Mouse (Mus musculus): ENCODE measurements around the gene Zfp217. TPM values are rescaled to one million over a fixed set of nuclear protein-coding genes. Genes with fewer than 3 reads are reported as not detected.

Zfp217 gene
- 4.4 and 5.1 TPM in 2 replicates for polyA plus RNA-seq (2015; fragmentation: Nextera tagmentation; extraction: Ambion mirVana)

GRCm38 (mm10) chr2:170147661-170148153, at the start of gene Zfp217:
Zfp217 (minus strand) TSS chr2:170148103.
- WGBS: 45% methylated on average over 14 of the region's 14 CpGs
- peak; percentile 86 for ATAC-seq (ENCODE audit: low FRiP score, low TSS enrichment)
- H3K4me1 ChIP-seq (ENCODE audit: insufficient read depth, low read length): peaks cover 14% of the 10 kb centered on the region; the same call in 1 of the 2 replicates
- H3K4me2 ChIP-seq (replicated peaks; ENCODE audit: low read depth, low read length): peak within 1 kb of the TSS; percentile 26; the same call in 1 of the 2 replicates
- peak within 1 kb of the TSS; percentile 73 for H3K27ac ChIP-seq (ENCODE audit: low read length)
- no peaks in the 10 kb centered on the region for H3K9me3 ChIP-seq (ENCODE audit: low read length)
- peak within 1 kb of the TSS; percentile 3; the same call in 1 of the 2 replicates for H3K4me3 ChIP-seq (ENCODE audit: low read length)
- no peaks in the 10 kb centered on the region for H3K27me3 ChIP-seq (ENCODE audit: insufficient read depth, low read length)
- no peaks in the 10 kb centered on the region for H3K36me3 ChIP-seq (ENCODE audit: insufficient read depth, low read length)
- H3K9ac ChIP-seq (replicated peaks; ENCODE audit: low read length): 0 out of 2 replicates have a peak within 1 kb of the TSS, but pooled peaks have one; percentile 22

GRCm38 (mm10) chr2:170195542-170196089, 47.7 kb upstream of the Zfp217 start:
- Histone ChIP-seq H3K9ac (replicated peaks; ENCODE audit: low read length) (no peak overlapping the region), H3K27ac (ENCODE audit: low read length) (no peak overlapping the region), H3K4me1 (ENCODE audit: insufficient read depth, low read length) (peaks cover 24% of the 10 kb centered on the region), H3K4me2 (replicated peaks; ENCODE audit: low read depth, low read length) (no peak overlapping the region), H3K36me3 (ENCODE audit: insufficient read depth, low read length) (no peaks in the 10 kb centered on the region), H3K4me3 (ENCODE audit: low read length) (no peak overlapping the region), H3K27me3 (ENCODE audit: insufficient read depth, low read length) (no peaks in the 10 kb centered on the region), H3K9me3 (ENCODE audit: low read length) (no peaks in the 10 kb centered on the region)
- ATAC-seq (ENCODE audit: low FRiP score, low TSS enrichment): no peak
- whole genome bisulfite sequencing: 82% methylated on average over 13 of the region's 13 CpGs

GRCm38 (mm10) chr2:170194845-170195244, 46.9 kb upstream of the Zfp217 start:
- no peaks in the 10 kb centered on the region for H3K27me3 ChIP-seq (ENCODE audit: insufficient read depth, low read length)
- no peaks in the 10 kb centered on the region for H3K9me3 ChIP-seq (ENCODE audit: low read length)
- peaks cover 24% of the 10 kb centered on the region for H3K4me1 ChIP-seq (ENCODE audit: insufficient read depth, low read length)
- 95% methylated on average over 12 of the region's 12 CpGs for WGBS
- no peaks in the 10 kb centered on the region for H3K36me3 ChIP-seq (ENCODE audit: insufficient read depth, low read length)
- H3K27ac ChIP-seq (ENCODE audit: low read length): no peak overlapping the region
- H3K9ac ChIP-seq (replicated peaks; ENCODE audit: low read length): no peak overlapping the region
- no peak overlapping the region for H3K4me2 ChIP-seq (replicated peaks; ENCODE audit: low read depth, low read length)
- H3K4me3 ChIP-seq (ENCODE audit: low read length): no peak overlapping the region
- no peak for ATAC-seq (ENCODE audit: low FRiP score, low TSS enrichment)

- Histone ChIP-seq H3K27me3 (ENCODE audit: insufficient read depth, low read length) (no peaks in the 10 kb centered on the region), H3K9me3 (ENCODE audit: low read length) (no peaks in the 10 kb centered on the region), H3K36me3 (ENCODE audit: insufficient read depth, low read length) (no peaks in the 10 kb centered on the region), H3K9ac (replicated peaks; ENCODE audit: low read length) (0 out of 2 replicates have a peak overlapping the region, but pooled peaks have one; percentile 65), H3K27ac (ENCODE audit: low read length) (no peak overlapping the region), H3K4me3 (ENCODE audit: low read length) (peak overlapping the region; percentile 40), H3K4me2 (replicated peaks; ENCODE audit: low read depth, low read length) (peak overlapping the region; percentile 58), H3K4me1 (ENCODE audit: insufficient read depth, low read length) (peaks cover 24% of the 10 kb centered on the region)
- ATAC-seq (ENCODE audit: low FRiP score, low TSS enrichment): no peak
- 33% methylated on average over 6 of the region's 6 CpGs for WGBS
These were observed 45.9 kb upstream of the Zfp217 start for GRCm38 (mm10) chr2:170193850-170194249.

GRCm38 (mm10) chr2:170193211-170193610, 45.3 kb upstream of the Zfp217 start:
- no peaks in the 10 kb centered on the region for H3K36me3 ChIP-seq (ENCODE audit: insufficient read depth, low read length)
- peak overlapping the region; percentile 77 for H3K27ac ChIP-seq (ENCODE audit: low read length)
- 7% methylated on average over 10 of the region's 10 CpGs for WGBS
- H3K4me1 ChIP-seq (ENCODE audit: insufficient read depth, low read length): peaks cover 24% of the 10 kb centered on the region
- H3K27me3 ChIP-seq (ENCODE audit: insufficient read depth, low read length): no peaks in the 10 kb centered on the region
- no peak for ATAC-seq (ENCODE audit: low FRiP score, low TSS enrichment)
- peak overlapping the region; percentile 58 for H3K4me2 ChIP-seq (replicated peaks; ENCODE audit: low read depth, low read length)
- H3K4me3 ChIP-seq (ENCODE audit: low read length): peak overlapping the region; percentile 40
- H3K9me3 ChIP-seq (ENCODE audit: low read length): no peaks in the 10 kb centered on the region
- peak overlapping the region; percentile 65 for H3K9ac ChIP-seq (replicated peaks; ENCODE audit: low read length)

- H3K27me3 ChIP-seq (ENCODE audit: insufficient read depth, low read length): no peaks in the 10 kb centered on the region
- H3K4me1 ChIP-seq (ENCODE audit: insufficient read depth, low read length): peaks cover 24% of the 10 kb centered on the region
- no peaks in the 10 kb centered on the region for H3K9me3 ChIP-seq (ENCODE audit: low read length)
- WGBS: 23% methylated on average over 7 of the region's 7 CpGs
- ATAC-seq (ENCODE audit: low FRiP score, low TSS enrichment): peak; percentile 65
- peak overlapping the region; percentile 77 for H3K27ac ChIP-seq (ENCODE audit: low read length)
- peak overlapping the region; percentile 9; the same call in 1 of the 2 replicates for H3K9ac ChIP-seq (replicated peaks; ENCODE audit: low read length)
- peak overlapping the region; percentile 40 for H3K4me3 ChIP-seq (ENCODE audit: low read length)
- no peaks in the 10 kb centered on the region for H3K36me3 ChIP-seq (ENCODE audit: insufficient read depth, low read length)
- peak overlapping the region; percentile 58 for H3K4me2 ChIP-seq (replicated peaks; ENCODE audit: low read depth, low read length)
These were observed 44.8 kb upstream of the Zfp217 start for GRCm38 (mm10) chr2:170192731-170193149.

- 86% methylated on average over 7 of the region's 7 CpGs for WGBS
- no peak for ATAC-seq (ENCODE audit: low FRiP score, low TSS enrichment)
- H3K4me3 ChIP-seq (ENCODE audit: low read length): no peak overlapping the region
These were observed 40.8 kb upstream of the Zfp217 start for GRCm38 (mm10) chr2:170188721-170189120.

GRCm38 (mm10) chr2:170185137-170185837, 37.4 kb upstream of the Zfp217 start:
- Histone ChIP-seq H3K9me3 (ENCODE audit: low read length) (no peaks in the 10 kb centered on the region), H3K4me2 (replicated peaks; ENCODE audit: low read depth, low read length) (peak overlapping the region; percentile 77), H3K36me3 (ENCODE audit: insufficient read depth, low read length) (no peaks in the 10 kb centered on the region), H3K27ac (ENCODE audit: low read length) (peak overlapping the region; percentile 85), H3K9ac (replicated peaks; ENCODE audit: low read length) (peak overlapping the region; percentile 71), H3K4me3 (ENCODE audit: low read length) (peak overlapping the region; percentile 54), H3K4me1 (ENCODE audit: insufficient read depth, low read length) (peaks cover 14% of the 10 kb centered on the region), H3K27me3 (ENCODE audit: insufficient read depth, low read length) (no peaks in the 10 kb centered on the region)
- ATAC-seq (ENCODE audit: low FRiP score, low TSS enrichment): no peak
- 58% methylated on average over 4 of the region's 4 CpGs for WGBS

More at GRCm38 (mm10) chr2:170188721-170189120, 40.8 kb upstream of the Zfp217 start:
- Histone ChIP-seq H3K36me3 (ENCODE audit: insufficient read depth, low read length) (no peaks in the 10 kb centered on the region), H3K4me1 (ENCODE audit: insufficient read depth, low read length) (peaks cover 28% of the 10 kb centered on the region), H3K27me3 (ENCODE audit: insufficient read depth, low read length) (no peaks in the 10 kb centered on the region), H3K9ac (replicated peaks; ENCODE audit: low read length) (no peak overlapping the region), H3K4me2 (replicated peaks; ENCODE audit: low read depth, low read length) (no peak overlapping the region), H3K27ac (ENCODE audit: low read length) (no peak overlapping the region), H3K9me3 (ENCODE audit: low read length) (no peaks in the 10 kb centered on the region)

GRCm38 (mm10) chr2:170184175-170184983, 36.5 kb upstream of the Zfp217 start:
- Histone ChIP-seq H3K27ac (ENCODE audit: low read length) (peak overlapping the region; percentile 85), H3K4me1 (ENCODE audit: insufficient read depth, low read length) (peaks cover 20% of the 10 kb centered on the region), H3K9ac (replicated peaks; ENCODE audit: low read length) (peak overlapping the region; percentile 71), H3K9me3 (ENCODE audit: low read length) (no peaks in the 10 kb centered on the region), H3K27me3 (ENCODE audit: insufficient read depth, low read length) (no peaks in the 10 kb centered on the region), H3K4me3 (ENCODE audit: low read length) (peak overlapping the region; percentile 54), H3K36me3 (ENCODE audit: insufficient read depth, low read length) (no peaks in the 10 kb centered on the region), H3K4me2 (replicated peaks; ENCODE audit: low read depth, low read length) (peak overlapping the region; percentile 77)
- ATAC-seq (ENCODE audit: low FRiP score, low TSS enrichment): peak; percentile 87
- WGBS: 2% methylated on average over 33 of the region's 33 CpGs

Data from kidney, embryonic 16.5 days (tissue).